Mouse (Mus musculus) cerebellum, adult 11 months (tissue): ENCODE results near the gene Tnik.

Experiments used
- DNase-seq: peaks from one replicate; pipeline ENCODE4 v3.0.0; 2022

Gene Tnik

DNA sequence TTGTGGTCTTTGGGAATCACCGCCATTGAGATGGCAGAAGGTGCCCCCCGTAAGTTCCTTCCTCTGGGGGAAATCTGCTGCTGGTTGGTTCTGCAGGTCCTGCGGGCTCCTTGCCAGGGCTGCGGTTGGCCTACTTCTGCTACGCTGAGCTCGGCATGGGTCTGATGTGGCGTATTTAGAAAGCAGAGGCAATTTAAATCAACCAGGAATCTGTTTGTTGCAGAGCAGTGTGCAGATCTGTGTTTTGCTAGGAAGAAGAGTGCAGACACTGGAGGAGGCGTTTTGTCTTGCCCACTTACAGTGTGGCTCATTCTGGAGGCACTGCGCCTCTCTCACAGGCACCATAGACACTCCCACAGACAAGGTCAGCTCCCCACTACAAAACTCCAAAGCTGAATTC is 291.9 kb downstream of the Tnik start:
- peak; percentile 38 for DNase-seq

DNA sequence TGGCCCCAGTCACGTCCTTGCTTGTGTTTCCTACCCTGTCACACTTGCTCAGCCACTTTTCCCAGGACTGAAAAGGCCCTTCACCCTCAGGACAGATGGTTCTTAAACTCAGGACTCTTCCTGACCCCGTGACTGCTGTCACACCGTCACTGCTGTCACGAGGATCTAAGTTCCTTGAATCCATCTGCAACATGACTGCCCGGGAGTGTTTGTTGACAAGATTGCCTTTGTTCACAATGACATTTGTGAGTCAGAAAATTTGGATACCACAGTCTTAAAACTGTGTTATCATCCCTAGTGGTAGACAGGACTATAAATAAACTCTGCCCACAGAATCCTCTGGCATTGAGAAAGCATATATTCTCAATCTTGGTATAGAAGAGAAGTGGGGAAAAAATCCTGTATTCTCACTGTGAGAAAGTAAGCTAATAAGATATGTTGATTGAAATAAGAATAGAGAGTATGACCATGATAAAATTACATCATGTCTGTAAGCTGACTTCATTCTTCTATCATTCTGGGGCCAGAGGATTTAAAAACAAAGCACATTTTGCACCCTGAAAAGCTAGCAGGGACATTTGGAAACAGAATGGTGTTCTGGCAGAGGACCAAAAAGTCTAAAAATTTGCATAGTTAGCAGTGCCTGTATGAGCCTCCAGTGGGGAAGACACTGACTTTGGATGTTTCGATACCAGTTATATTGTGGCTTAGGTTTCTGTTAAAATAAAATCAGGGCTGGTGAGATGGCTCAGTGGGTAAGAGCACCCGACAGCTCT is 293.0 kb downstream of the Tnik start:
- no peak for DNase-seq

DNA sequence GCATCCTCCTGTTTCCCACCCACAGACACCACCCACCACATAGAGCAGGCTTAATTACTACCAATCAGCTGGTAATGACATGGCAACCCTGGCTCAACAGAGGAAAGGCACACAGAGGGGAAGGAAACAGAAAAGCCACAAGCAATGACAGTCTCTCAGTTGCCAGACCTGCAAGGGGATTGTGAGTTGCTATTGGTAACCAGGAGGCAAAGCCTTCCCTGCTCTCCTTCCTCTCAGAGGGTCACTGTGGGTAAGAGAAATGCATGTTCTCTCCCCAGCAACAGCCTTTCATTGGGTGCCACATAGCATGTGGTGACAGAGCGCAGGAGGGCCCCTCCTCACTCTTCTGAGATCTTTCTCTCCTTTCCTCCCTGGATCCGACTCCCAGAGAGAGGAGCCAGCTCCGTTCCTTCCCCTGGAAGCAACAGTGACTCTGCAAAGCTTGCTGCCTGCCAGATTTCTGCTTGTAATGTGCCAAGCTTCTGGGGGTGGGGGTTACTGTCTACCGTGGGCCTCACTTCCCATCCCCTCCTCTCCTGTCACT is 295.4 kb downstream of the Tnik start:
- peak; percentile 22 for DNase-seq

DNA sequence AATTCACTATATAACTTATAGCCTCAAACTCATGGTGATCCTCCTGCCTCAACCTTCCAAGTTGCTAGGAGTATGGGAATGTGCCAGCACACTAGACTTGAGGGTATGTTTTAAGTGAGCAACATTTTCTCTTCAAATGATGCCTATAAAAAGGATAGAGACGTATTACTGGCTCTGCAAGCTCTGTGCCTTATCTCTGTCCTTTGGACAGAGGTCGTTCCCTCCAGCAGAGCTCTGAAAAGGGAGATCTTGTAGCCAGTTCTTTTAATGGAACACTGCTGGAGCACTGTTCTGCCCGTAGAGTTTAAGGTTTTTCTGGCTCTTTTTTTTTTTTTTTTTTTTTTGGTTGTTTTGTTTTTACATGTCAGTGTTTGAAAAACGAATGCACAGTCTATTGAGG is 298.4 kb downstream of the Tnik start:
- DNase-seq = no peak

DNA sequence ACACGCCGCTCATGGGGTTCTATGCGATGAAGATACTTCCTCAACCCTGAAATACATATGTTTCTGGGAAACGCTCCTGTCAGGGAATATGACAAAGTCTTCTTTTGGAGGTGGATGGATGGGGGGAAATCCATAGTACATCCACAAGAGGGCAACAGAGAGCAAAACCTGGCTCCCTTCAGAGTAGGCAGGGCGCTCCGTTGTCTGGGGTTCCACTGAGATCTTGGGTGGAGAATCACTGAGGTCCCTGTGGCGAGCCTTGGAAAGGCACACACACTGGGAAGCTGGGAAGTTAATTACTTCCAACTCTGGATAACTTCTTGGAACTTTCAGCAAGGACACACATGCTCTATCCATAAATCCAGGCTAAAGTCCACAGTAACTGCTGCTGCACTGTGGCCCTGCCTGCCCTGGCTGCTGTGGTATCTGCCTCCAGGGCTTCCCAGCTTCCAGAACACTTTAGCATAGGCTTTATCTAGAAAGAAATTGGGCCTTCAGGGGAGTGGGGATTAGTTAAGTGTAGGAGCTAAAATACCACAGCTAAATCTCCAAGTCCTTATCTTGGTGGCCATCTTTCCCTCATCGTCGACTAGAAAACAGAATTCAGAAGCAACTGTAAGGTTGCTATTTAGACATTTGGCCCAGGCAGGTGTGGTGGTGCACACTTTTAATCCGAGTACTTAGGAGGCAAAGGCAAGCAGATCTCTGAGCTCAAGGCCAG is 299.8 kb downstream of the Tnik start:
- DNase-seq = no peak

DNA sequence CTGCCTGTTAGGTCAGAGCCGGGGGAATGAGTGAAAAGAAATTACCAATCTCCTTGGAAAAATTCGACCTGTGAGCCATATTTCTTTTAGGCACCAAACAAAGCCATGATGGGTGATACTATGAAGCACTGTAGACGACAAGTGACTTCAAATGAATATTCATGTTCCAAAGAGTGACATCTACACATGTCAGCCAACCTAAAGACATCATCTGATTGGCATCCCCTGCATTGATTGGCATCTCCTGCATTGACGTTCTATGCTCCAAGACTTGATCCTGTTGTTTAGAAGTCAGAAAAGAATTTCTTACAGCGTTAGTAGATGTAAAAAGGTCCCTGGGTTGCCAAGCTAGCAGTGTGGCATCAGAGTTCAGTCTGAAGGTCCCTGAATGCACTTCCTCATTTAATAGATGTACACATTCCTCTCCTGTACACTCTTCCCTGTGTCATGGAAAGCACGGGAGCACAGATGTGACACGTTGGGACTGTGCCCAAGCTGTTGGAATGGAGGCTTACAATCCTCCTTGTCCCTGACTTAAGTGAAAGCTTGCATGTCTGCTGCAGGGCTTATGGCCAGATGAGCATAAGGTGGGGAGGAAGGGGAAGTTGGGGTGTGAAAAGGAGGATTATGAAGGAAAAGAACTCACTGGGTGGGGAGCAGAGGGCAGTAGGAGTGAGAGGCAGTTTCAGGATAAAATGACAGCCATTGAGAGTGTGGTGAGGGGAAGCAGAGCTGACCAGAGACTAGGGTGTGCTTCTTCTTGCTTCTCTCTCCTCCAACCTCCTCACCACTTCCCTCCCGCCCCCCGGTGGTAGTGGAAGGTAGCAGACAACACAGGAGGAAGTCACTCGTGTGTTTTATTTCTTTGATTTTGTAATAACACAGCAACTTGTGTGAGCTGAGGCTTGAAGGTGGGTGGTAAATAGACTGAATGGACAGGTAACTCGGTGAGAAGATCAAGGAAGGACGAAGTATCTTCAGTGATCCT is 301.6 kb downstream of the Tnik start:
- DNase-seq = no peak

DNA sequence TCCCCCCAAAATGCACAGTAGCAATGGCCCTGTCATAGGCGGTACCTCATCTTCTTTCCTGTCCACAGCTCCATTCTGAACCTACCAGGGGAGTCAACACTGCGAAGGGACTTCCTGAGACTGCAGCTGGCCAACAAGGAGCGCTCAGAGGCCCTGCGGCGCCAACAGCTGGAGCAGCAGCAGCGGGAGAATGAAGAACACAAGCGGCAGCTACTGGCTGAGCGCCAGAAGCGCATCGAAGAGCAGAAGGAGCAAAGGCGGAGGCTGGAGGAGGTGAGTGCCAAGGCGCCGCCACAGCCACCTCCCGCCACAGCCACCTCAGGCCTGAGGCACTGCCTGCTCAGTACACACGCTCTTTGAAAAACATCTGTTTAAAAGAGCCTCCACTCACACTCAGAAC is 314.3 kb downstream of the Tnik start:
- peak; percentile 32 for DNase-seq

DNA sequence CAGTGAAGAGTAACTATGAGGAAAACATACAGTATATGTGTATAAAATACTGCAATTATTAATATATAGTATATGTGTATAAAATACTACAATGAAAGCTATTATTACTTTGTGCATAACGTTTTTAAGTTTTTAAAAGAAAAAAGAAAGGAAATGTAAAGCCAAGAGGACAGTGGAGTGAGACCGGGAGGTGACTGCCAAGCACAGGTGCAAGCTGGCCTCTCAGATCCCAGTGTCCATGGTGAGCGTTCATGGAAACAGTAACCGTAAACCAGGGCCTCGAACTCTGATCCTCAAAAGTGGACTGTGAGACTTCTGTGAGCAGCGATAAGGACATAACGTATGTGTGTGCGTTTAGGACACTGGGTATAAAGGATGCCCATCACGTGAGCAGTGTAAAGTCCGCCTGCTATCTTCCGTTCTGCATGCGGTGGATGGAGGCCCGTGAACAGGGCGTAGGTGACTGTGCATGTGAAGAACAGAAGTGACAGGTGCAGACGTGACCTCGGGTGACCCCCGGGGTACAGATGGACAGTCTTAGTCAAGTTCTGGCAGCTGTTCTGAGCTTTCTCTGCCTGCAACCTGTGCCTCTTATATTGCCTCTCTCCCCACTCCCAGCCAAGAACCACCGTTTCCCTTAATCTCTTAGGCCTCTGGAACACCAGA is 316.1 kb downstream of the Tnik start:
- no peak for DNase-seq

DNA sequence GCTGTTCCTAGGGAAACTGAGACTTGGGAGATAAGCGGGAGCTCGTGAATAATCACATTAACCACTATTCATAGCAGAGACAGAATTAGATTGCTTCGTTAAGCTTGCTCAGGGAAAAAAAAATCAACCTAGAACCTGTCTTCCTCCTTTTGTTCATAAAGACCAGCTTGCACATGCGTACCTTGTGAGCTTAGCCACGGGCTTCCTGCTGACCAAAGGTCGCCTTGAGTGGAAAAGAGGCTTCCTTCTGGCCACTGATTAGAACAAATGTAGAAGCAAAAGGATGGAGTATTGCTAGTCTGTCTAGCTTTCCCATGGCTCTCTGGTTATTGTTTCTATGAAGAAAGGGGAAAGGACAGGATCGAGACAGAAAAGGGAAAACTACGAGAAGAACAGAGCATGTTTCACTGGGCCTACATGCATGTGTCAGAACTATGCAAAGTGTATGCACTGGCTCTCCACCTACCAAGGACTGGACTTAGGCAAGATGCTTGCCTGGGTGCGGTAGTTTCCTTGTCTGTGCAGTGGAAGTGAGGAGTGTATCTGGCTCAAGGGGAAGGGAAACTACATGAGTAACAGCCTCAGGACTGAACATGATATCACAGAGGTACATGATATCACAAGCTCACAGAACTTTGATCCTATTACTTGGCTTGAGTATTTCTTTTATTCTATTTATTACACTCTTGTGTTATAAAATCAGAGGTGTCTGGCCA is 322.9 kb downstream of the Tnik start:
- no peak for DNase-seq

DNA sequence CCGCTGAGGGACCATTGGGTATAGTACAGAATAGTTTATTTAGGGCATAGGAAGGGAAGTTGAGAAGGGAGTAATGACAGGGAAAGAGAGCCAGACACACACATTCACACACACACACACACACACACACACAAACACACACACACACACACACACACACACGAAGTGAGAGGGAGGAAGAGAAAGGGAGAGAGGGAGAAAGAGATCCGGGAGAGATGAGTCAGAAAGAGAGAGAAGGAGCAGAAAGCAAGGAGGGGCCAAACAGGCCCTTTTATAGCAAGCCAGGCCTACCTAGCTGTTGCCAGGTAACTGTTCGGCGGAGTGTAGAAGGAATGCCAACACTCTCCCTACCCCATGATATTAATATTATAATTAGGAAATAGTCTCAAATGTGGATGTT is 324.8 kb downstream of the Tnik start:
- DNase-seq = no peak

DNA sequence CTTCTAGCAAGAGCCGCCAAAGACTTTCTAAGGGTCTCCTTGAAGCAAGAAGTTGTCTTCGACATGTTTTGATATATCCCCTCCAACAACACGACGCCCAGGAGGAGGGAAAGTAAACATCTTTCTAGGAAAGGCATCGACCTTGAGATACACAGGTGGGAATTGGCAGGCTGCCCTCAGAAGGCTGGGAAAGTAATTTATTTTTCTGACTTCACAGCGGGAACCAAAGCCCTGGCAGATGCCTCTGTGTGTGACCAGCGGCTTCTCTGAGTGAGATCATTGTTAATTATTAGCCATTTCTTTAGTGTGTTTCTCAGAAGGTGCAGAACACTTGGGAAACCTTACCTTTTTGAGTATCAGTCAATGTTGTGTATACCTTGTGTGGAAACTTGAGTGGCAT is 328.3 kb downstream of the Tnik start:
- DNase-seq = peak; percentile 66

DNA sequence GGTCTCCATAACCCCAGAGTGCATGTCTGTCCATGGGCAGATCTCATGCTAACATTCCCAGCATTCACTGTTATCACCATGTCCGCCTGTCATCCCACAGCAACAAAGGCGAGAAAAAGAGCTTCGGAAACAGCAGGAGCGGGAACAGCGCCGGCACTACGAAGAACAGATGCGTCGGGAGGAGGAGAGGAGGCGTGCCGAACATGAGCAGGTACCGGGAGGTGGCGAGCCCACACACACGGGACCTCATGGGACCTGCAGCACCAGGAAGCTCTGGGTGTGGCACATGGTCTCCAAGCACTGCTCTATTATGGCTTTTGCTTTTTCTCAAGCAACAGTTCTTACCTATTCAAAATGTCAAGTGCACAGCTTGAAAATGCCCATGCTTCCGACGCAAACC is 330.9 kb downstream of the Tnik start:
- DNase-seq = no peak

DNA sequence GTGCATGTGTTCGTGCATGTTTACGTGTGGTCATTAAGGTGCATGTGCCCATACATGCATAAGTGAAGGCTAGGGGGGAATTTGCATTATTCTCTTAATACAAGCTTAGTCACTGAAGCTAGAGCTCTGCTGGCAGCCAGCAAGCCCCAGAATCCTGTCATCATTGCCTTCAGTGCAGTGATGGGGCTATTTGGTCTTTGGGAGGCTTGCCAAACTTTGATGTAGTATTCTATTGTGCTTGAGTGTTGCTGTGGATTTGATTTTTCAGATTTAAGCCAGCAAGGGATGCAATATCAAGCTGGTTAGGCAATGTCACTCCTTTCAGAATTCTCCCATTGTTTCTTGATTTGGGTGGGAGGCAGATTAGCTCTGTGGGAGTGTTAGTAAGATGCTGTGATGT is 336.5 kb downstream of the Tnik start:
- DNase-seq = no peak

DNA sequence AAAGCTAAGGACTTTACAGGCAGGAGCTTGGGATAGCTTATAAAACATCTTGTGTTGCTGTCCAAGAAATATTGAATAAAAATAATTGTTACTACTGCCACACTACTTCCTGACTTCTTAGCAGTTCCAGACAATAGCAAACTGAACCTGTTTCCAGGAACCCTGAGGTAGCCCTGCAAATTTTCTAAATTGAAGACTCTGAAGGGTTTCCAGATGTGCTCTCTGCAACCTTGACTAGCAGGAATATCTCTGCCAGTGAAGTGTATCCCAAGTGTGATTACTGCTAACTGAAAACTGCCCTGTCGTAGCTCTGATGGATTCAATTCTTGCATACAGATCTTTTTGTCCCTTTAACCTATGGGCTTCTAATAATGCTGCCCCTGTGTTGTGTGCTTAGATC is 343.7 kb downstream of the Tnik start:
- DNase-seq = no peak

DNA sequence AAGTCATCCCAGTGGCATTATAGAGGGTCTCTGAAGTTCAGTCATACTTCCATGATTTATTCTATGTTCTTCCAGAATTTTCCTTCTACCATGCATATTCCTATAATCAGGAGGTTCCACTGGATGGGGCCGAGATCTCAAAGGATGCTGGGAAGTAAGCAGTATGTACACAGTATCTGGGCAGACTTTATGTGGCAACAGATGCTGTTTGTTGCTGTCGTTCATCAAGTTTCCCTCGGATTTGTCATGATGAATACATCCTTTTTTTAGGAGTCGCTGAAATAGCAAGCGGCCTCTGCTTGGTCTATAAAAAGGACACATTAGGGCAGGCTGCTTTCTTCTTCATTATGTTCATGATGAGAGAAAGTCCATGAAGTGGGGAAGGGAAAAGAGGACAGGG is 349.3 kb downstream of the Tnik start:
- no peak for DNase-seq

DNA sequence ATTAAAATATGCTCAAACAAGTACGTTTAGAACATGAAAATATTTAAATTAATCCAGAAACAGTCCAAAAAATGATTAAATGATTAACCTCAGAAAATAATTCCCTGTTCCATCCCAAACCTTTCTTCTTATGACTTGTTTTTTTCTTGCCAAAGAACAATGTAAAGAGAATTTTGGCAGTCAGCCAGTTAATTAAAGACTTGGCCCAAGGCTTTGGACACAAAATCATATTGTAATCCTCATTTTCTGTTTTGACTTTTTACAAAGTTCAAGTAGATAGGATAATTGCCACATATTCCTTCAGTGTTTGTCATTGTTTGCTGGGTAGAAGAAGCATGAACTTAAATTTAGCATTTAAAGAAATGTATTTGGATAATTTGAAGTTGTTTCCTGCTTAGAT is 353.4 kb downstream of the Tnik start:
- no peak for DNase-seq

DNA sequence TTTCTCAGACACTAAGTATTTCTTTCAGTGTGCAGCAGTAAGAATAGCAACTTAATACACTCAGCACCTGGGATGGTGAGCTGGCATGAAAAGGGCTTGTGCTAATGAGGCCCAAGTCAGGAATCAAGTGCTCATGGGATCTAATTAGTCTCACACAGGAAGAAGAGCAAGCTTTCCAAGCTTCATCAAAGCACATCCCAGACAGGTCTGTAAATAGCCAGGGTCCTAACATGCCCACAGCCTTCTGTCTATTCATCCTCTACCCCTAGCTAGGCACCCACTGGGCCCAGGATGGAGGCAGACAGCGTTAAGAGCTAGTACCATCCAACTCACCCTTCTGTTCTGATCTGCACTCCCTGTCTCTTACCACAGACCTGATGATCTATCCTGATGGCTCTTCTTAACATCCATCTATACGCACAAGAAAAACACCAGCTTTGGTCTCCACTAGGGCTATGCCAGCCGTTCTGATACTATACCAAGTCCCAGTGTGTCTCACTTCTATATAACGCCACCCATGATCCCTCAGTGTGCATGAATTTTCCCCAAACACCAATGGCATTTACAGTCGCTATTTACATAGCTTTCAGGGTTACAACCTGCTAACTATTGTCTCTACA is 354.1 kb downstream of the Tnik start:
- DNase-seq = no peak

DNA sequence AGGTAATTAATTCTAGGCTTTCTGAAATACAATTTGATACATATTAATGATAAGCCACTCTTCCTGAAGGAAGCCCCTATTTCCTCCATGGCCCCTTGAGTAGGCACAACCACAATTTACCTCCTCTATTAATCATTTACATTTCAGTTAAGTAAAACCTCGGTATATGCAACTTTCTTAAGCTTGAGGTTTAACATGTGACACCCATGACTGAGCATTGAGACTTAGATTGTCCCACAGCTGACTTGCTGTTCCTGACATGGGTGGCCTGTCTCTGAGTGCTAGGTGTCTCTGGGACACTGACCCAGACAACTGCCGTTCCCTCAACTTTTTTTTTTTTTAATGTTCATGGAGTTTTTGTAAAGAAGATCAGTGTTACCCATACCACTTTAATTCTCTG is 358.8 kb downstream of the Tnik start:
- DNase-seq = no peak

DNA sequence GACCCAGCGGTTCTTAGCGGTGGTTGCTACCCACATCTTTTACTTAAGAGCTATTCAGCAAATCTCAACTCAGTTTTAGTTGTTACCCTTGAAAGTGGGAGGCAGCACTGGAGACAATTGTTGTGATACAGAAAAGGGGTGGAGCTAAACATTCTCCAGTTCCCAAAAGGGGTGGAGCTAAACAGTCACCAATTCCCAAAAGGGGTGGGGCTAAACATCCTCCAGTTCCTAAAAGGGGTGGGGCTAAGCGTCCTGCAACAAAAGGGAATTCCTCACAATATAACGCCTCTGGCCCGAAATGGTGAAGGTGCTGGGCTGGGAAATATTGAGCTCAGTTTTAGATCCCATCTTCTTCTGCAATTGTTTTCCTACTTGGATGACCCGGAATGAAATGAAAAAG is 363.8 kb downstream of the Tnik start:
- no peak for DNase-seq

DNA sequence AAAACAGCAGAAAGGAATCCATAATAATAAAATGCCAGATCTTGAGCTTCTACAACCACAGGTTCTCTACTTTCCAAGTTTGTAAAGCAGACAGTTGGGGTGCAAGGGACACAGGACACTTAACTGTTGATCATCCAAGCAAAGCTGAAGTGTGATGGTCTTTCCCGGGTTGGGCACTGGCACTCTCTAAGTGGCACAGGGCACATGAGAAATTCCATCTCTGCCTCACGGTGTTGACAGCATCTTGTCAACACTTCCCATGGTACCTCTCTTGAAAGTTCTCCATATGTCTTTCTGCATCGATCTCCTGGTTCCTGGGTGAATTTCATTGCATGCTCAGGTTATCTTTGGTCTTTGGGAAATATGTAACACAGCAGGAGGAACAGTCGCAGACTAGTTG is 373.8 kb downstream of the Tnik start:
- no peak for DNase-seq

DNA sequence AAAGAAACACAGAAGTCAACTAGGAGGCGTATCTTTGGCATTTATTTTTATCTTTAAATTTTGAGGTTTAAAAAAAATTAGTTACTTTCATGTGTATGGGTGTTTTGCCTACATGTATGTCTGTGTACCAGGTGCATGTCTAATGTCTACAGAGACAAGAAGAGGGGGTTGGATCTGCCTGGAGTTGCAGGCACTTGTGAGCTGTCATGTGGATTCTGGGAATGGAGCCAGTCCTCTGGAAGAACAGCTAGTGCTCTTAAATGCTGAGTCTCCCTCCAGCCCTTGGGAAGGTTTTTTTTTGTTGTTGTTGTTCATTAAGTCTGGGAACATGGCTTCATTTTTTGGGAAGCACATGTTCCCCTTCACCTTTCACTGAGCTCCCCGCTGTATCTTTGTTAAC is 375.9 kb downstream of the Tnik start:
- no peak for DNase-seq
